Mouse (Mus musculus) kidney, postnatal 0 days (tissue): ENCODE results near the gene Aqp12. TPM values are rescaled to one million over a fixed set of nuclear protein-coding genes. Genes with fewer than 3 reads are reported as not detected.

ENCODE experiments used
- ATAC-seq: fragments of 200-750 bp; cut with Nextera tagmentation; replicated peaks from 2 replicates; pipeline ENCODE4 v1.8.0; 2017; ENCODE audit warnings: low read depth, moderate number of reproducible peaks, moderate TSS enrichment, moderate library complexity; ENCODE audit not compliant: low FRiP score
- DNase-seq: peaks from one replicate; pipeline ENCODE4 v3.0.0-alpha.2; 2016; ENCODE audit warnings: low spot score
- H3K27ac ChIP-seq: fragments of 300-500 bp; sonication (generic); 2 replicates; pipeline ENCODE4 v1.5.1; 2014; ENCODE audit warnings: mild to moderate bottlenecking
- H3K27me3 ChIP-seq: fragments of 300-500 bp; sonication (generic); 2 replicates; pipeline ENCODE4 v1.6.1; 2014; ENCODE audit warnings: low read length, mixed read lengths; ENCODE audit not compliant: insufficient read depth
- H3K36me3 ChIP-seq: fragments of 300-500 bp; sonication (generic); 2 replicates; pipeline ENCODE4 v1.6.1; 2014; ENCODE audit warnings: low read length, mixed read lengths; ENCODE audit not compliant: insufficient read depth
- H3K4me1 ChIP-seq: fragments of 300-500 bp; sonication (generic); replicated peaks from 2 replicates; pipeline ENCODE4 v1.6.1; 2014; ENCODE audit warnings: antibody characterized with exemption, low read length, mixed read lengths; ENCODE audit not compliant: insufficient read depth
- H3K4me2 ChIP-seq: fragments of 300-500 bp; sonication (generic); 2 replicates; pipeline ENCODE4 v1.6.1; 2014; ENCODE audit warnings: mild to moderate bottlenecking, low read length, moderate library complexity, mixed read lengths
- H3K4me3 ChIP-seq: fragments of 300-500 bp; sonication (generic); replicated peaks from 2 replicates; pipeline ENCODE4 v1.5.1; 2014; ENCODE audit warnings: low read depth, low read length
- H3K9ac ChIP-seq: fragments of 300-500 bp; sonication (generic); 2 replicates; pipeline ENCODE4 v1.6.1; 2014; ENCODE audit warnings: low read depth, low read length
- H3K9me3 ChIP-seq: fragments of 300-500 bp; sonication (generic); replicated peaks from 2 replicates; pipeline ENCODE4 v1.6.1; 2016; ENCODE audit warnings: low read length, inconsistent platforms, mixed read lengths
- CTCF ChIP-seq: IDR thresholded peaks from 2 replicates; pipeline ENCODE4 v1.5.1; 2016; ENCODE audit warnings: antibody characterized with exemption, low read depth, mild to moderate bottlenecking, moderate library complexity
- WGBS: fragments of 180-500 bp; shearing (Covaris S2); extraction: QIAGEN DNeasy Blood & Tissue Kit; methylation state at CpG from one replicate; pipeline ENCODE4 v1.1.7; 2014; 5-methylcytosine and 5-hydroxymethylcytosine counted together
- polyA plus RNA-seq: library from polyadenylated mRNA; unstranded; fragments of >200 nt; fragmentation: Nextera tagmentation; extraction: Ambion mirVana; gene quantifications from 2 replicates; pipeline ENCODE4 v1.2.1, GENCODE M21; 2015

Gene Aqp12
- polyA plus RNA-seq, 1 experiment from 2014 or later: not detected

GRCm38 (mm10) chr1:92988894-92989293 lies 17.2 kb upstream of the Aqp12 start:
- DNase-seq: no peak
- no peaks in the 10 kb centered on the region for H3K4me1 ChIP-seq
- no peaks in the 10 kb centered on the region for H3K36me3 ChIP-seq
- H3K4me2 ChIP-seq: no peak overlapping the region
- WGBS: 68% methylated on average over 4 of the region's 4 CpGs
- no peak overlapping the region for H3K9ac ChIP-seq
- H3K4me3 ChIP-seq: no peak overlapping the region
- H3K27ac ChIP-seq: no peak overlapping the region
- no peaks in the 10 kb centered on the region for H3K27me3 ChIP-seq
- TF ChIP-seq CTCF: no peak
- ATAC-seq: no peak
- no peaks in the 10 kb centered on the region for H3K9me3 ChIP-seq

DNA sequence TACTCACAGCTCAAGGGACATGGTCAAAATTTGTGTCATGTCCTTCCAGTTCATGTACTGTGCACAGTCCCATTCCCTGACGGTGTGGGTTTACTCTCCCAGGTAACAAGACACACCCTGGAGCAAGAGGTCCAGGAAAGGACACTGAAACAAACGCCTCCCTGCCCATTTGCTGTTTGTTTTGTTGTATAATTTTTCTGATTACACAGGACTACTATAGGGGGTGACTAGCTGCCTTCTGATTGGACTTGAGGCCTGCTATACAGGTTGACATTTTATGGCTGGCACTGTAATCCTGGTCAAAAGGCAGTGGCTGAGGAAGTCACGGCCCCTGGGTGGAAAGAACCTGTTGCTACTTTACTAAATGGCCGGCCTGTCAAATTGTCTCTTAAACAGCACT lies 16.2 kb upstream of the Aqp12 start:
- H3K27ac ChIP-seq: no peak overlapping the region
- no peak overlapping the region for H3K4me3 ChIP-seq
- H3K4me2 ChIP-seq: no peak overlapping the region
- no peaks in the 10 kb centered on the region for H3K27me3 ChIP-seq
- no peak for DNase-seq
- no peak for TF ChIP-seq CTCF
- H3K36me3 ChIP-seq: no peaks in the 10 kb centered on the region
- no peak for ATAC-seq
- H3K9me3 ChIP-seq: no peaks in the 10 kb centered on the region
- no peaks in the 10 kb centered on the region for H3K4me1 ChIP-seq
- no peak overlapping the region for H3K9ac ChIP-seq
- 44% methylated on average over 4 of the region's 4 CpGs for WGBS

DNA sequence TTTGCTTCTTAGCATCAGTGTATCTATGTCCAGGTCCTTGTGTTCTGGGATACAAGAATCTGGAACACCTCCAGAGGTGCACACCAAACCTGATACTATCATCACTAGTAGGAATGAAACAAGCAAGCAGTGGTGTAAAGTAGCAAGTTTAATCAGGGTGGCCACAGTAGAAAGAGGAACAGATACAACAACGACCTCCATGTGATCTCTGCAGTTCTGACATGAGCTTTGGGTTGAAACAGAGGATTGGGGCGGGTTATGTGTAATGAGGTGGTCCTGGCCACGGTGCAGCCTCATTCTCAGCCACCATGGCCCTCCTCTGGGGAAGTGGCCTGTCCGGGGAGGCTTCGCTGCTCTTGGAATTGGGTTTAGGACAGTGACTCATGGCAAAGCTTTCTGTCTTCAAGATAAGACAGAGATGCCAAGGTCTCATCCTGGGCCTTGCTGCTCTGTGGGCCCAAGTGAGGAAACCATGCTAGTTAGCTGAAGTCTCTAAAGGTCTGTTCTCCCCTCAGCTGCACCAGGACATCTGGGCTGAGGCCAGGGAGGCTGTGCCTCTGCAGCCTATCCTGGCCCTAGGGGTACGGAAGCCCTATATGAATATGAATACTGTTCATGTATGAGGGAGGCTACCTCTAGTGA lies 13.8 kb upstream of the Aqp12 start:
- H3K9me3 ChIP-seq: no peaks in the 10 kb centered on the region
- H3K4me1 ChIP-seq: no peaks in the 10 kb centered on the region
- no peak overlapping the region for H3K4me2 ChIP-seq
- 82% methylated on average over 6 of the region's 6 CpGs for WGBS
- no peak for DNase-seq
- ATAC-seq: no peak
- no peak for TF ChIP-seq CTCF
- H3K4me3 ChIP-seq: no peak overlapping the region
- H3K27me3 ChIP-seq: no peaks in the 10 kb centered on the region
- no peaks in the 10 kb centered on the region for H3K36me3 ChIP-seq
- H3K9ac ChIP-seq: no peak overlapping the region
- no peak overlapping the region for H3K27ac ChIP-seq

DNA sequence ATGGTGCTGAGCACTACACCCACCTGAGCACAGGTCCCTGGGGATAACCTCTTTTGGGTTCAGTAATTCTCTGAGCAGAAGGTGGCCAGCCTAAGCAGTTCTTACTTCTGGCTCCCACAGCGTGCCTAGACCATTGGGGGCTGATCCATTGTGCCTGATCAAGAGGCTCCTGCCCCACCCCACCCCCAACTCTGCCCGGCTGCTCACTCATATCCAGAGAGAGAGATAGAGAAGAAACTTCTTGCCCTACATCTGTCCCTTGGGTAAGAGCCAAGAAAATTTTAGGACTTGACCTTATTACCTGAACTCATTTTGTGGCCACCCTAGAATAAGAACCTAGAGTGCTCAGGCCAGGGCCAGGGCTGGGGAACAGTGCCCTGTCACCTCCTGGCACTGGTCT lies 13.3 kb upstream of the Aqp12 start:
- DNase-seq: no peak
- H3K4me2 ChIP-seq: no peak overlapping the region
- no peaks in the 10 kb centered on the region for H3K27me3 ChIP-seq
- no peak overlapping the region for H3K4me3 ChIP-seq
- H3K9ac ChIP-seq: no peak overlapping the region
- no peak for ATAC-seq
- H3K36me3 ChIP-seq: no peaks in the 10 kb centered on the region
- no peak for TF ChIP-seq CTCF
- 68% methylated on average over 2 of the region's 2 CpGs for WGBS
- no peaks in the 10 kb centered on the region for H3K4me1 ChIP-seq
- no peaks in the 10 kb centered on the region for H3K9me3 ChIP-seq
- H3K27ac ChIP-seq: no peak overlapping the region

GRCm38 (mm10) chr1:93009196-93009595 lies 3.1 kb downstream of the Aqp12 start:
- no peaks in the 10 kb centered on the region for H3K36me3 ChIP-seq
- DNase-seq: peak; percentile 23
- WGBS: 47% methylated on average over 4 of the region's 4 CpGs

GRCm38 (mm10) chr1:93010731-93011130 lies 4.6 kb downstream of the Aqp12 start:
- H3K9me3 ChIP-seq: no peaks in the 10 kb centered on the region
- no peak overlapping the region for H3K4me2 ChIP-seq
- no peak overlapping the region for H3K4me3 ChIP-seq
- H3K36me3 ChIP-seq: no peaks in the 10 kb centered on the region
- no peaks in the 10 kb centered on the region for H3K27me3 ChIP-seq
- WGBS: 35% methylated on average over 3 of the region's 3 CpGs
- DNase-seq (peak; percentile 39), ATAC-seq (no peak)
- H3K9ac ChIP-seq: no peak overlapping the region
- TF ChIP-seq CTCF: peak; percentile 67
- H3K4me1 ChIP-seq: no peaks in the 10 kb centered on the region
- no peak overlapping the region for H3K27ac ChIP-seq

More at GRCm38 (mm10) chr1:93009196-93009595, 3.1 kb downstream of the Aqp12 start:
- no peak for TF ChIP-seq CTCF
- no peak overlapping the region for H3K4me3 ChIP-seq
- no peaks in the 10 kb centered on the region for H3K27me3 ChIP-seq
- no peak overlapping the region for H3K27ac ChIP-seq
- H3K9me3 ChIP-seq: no peaks in the 10 kb centered on the region
- no peak overlapping the region for H3K9ac ChIP-seq
- H3K4me2 ChIP-seq: no peak overlapping the region
- no peaks in the 10 kb centered on the region for H3K4me1 ChIP-seq
- ATAC-seq: no peak

DNA sequence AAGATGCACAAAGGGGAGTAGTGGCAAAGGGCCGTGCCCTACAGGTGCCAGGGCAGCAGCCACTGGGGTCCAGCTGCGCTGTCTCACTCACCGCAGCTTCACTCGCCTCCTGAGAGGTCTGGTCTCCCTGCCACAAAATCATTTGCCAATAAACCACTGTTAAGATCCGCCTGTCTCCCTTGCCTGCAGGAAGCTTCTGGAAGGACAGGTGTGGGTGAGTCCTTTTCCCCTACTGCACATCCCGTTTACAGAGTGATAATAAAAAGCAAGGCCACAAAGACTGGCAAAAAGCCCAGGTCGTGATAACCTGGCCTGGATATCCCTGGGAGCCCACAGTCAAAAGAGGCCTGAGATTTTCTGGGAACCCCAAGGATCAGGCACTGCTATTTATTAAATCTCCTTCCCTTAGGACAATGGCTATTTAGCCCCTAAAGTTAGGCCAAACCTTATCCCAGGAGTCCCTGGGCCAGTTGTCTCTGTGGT lies 6.0 kb downstream of the Aqp12 start:
- no peak overlapping the region for H3K9ac ChIP-seq
- no peaks in the 10 kb centered on the region for H3K36me3 ChIP-seq
- no peaks in the 10 kb centered on the region for H3K9me3 ChIP-seq
- ATAC-seq: no peak
- WGBS: 63% methylated on average over 7 of the region's 7 CpGs
- H3K4me2 ChIP-seq: no peak overlapping the region
- no peak for DNase-seq
- H3K27me3 ChIP-seq: no peaks in the 10 kb centered on the region
- no peaks in the 10 kb centered on the region for H3K4me1 ChIP-seq
- H3K4me3 ChIP-seq: no peak overlapping the region
- no peak overlapping the region for H3K27ac ChIP-seq
- no peak for TF ChIP-seq CTCF
